Mouse (Mus musculus) ES-Bruce4 (cell line): ENCODE data around the gene Odf4.

Experiments used
- CTCF ChIP-seq: IDR thresholded peaks from one replicate; pipeline ENCODE4 v1.8.1; 2011; ENCODE audit warnings: low read depth, low read length
- EP300 ChIP-seq: IDR thresholded peaks from 2 replicates; pipeline ENCODE4 v1.6.1; 2011; ENCODE audit warnings: low read depth, low read length; ENCODE audit not compliant: insufficient read depth
- POLR2A ChIP-seq: IDR thresholded peaks from one replicate; pipeline ENCODE4 v1.8.1; 2011; ENCODE audit warnings: low read length; ENCODE audit not compliant: insufficient read depth

DNA sequence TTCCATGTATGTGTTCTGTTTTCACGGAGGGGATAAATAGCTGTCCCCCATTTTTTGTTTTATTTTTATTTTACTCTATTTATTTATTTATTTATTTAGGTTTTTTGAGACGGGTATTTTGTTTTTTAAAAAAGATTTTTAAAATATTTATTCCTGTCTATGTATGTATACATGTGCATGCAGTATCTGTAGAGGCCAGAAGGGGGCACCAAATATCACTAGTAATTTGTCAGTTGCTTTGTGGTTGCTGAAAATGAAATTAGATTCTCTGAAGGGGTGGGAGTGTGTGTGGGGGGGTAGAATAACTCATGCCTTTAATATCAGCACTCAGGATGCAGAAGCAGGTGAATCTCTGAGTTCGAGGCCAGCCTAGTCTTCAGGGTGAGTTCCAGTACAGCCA, 39.0 kb upstream of the Odf4 start:
- TF ChIP-seq CTCF (no peak), EP300 (no peak), POLR2A (no peak)
